Mouse (Mus musculus) liver (tissue): Measurements from ENCODE around the gene Kdelr1.

ENCODE experiments used
- DNase-seq: peaks from one replicate; pipeline ENCODE4 v3.0.0-alpha.2; 2020; ENCODE audit warnings: mixed read lengths

The Kdelr1 gene

DNA sequence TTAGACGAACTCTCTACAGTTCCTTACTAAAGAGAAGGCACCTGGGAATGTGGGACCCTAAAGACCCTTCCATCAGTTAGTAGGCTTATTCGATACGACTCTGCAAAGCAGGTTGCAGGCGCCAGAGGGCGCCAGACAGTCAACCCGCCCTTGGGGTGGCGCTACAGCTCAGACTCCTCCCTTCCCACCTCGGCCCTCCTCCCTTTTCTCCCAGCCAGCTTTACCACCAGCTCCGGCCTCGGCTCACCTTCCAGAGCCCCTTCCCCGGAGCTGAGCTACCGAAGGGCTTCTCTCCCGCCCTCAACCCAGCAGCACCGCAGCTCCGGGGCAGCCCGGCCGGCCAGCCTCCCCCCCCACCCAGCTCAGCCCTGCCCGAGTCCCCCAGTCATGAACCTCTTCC is at the start of gene Kdelr1:
TSS of gene Kdelr1 (plus strand) at position 149 of the 400 bp plus-strand sequence.
- peak; percentile 92 for DNase-seq

DNA sequence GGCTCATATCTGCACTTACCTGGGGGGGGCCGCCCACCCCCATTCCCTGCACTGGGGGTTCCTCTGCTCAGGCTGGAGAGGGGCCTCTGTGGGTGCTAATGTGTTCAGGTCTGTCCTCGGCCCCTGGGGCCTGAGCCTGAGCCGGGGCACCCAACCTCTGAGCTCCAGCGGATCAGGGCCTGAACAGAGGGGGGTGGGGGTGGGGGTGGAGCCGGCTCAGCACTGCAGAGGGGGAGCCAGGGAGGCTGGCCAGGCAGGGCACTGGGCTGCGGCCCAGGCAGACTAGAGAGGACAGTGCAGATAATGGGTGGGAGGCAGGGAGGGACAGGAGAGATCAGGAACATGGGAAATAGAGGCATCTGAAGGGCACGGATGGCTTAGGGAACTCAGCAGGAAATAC is 48.0 kb upstream of the Kdelr1 start, which contains the start of gene Kcnj14:
TSS of gene Kcnj14 (minus strand) at position 185 of the 400 bp plus-strand sequence.
- no peak for DNase-seq

DNA sequence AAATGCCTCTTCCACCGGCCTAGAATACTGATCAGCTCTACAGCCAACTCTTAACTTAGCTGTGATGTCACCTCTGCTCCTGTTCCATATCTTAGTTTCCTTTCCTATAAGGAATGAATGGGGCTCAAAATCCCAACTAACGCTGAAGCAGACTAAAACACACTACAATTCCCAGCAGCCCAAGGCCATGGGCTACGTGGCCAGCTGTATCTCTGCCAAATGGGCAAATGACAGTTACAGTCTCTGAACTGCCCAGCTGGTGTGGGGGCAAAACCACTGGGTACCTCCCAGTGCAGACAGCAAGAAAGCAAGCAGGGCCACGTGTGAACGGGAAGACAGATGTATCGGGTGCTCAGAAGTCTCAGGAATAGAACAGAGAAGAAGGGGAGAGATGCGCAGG is 45.9 kb upstream of the Kdelr1 start:
- no peak for DNase-seq

DNA sequence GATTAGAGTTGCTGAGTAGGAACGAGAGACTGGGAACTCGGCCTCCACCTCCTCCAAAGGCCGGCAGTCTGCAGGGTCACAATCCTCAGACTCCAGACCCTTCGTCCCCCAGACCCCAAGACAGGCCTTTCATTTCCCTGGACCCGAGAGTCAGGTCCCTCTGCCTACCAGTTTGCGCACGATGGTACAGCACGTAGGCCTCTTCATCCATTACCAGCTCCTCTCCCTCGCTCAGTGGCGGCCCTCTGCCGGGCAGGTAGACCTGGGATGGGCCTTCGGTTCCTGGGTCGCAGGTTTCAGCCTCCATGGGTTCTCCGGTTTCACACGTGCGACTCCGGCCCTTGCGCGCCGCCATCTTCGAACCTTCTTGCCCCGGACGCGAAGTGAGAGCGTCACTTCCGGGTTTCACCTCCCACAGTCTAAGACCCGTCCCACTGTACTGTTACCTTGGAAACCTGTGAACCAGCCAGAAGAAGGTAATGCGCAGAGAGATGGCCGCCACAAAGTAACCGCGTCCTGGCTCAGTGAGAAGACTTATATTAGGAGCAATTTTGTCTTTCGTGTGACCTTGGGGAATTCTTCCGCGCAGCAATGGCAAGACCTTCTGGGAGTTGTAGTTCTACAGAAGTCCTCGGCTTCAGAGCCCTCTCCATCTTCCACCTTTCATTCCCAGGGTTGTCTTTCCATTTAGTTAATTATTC is 42.0 kb upstream of the Kdelr1 start, which contains the start of gene Grwd1:
TSS of gene Grwd1 (minus strand) at position 518 of the 701 bp plus-strand sequence.
- DNase-seq, result peak; percentile 76

DNA sequence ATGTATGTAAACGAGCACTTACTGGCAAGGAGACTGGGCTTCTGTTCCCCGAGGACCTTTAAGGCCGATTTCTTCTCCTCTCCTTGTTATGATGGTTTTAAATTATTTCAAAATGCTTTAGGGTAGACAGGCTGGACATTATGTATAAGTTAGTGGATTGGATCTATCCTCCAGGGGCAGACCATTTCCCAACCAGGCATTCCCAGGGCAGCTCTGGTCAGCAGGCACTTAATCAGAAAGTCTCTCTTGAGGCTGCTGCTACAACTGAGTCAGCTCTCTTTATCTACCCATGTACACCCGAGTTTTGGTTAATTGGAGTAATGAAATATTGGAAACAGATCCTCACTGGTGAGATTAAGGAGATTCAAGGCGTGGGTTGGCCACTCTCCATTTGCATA is 41.4 kb upstream of the Kdelr1 start:
- DNase-seq, result no peak

- DNase-seq, result no peak
Observed at GRCm38 (mm10) chr7:45832428-45832827, 40.1 kb upstream of the Kdelr1 start.

- DNase-seq, result peak; percentile 29
Observed at GRCm38 (mm10) chr7:45833148-45833790, 39.3 kb upstream of the Kdelr1 start.

- no peak for DNase-seq
Observed at GRCm38 (mm10) chr7:45833924-45834323, 38.6 kb upstream of the Kdelr1 start.

- DNase-seq, result no peak
Observed at GRCm38 (mm10) chr7:45842950-45843744, 29.4 kb upstream of the Kdelr1 start.

DNA sequence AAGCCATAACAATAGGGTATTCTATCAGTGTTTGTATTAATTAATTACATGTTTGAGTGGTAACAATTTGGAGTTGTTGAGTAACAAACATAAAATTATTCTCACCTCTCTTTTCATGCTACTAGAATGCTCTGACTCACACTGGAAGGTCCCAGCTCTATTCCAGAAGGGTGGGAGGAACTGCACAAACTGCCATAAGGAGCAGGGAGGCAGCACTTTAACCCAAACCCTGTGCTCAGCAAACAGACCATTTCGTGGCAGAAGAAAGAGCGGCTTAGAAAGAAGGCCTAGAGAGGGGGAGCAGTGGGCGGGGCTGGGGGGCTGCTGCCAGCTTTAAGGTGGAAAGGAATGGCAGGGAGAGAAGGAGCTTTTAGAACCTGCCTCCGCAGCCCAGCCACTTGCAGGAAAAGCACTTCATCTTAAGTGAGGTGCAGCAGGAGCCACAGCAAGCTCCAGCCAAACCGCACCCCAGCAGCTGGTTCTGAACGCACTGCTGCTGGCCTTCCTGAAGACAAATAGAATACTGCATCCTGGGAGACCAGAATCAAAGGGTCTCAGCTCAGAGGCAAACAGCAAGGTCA is 24.0 kb upstream of the Kdelr1 start:
- DNase-seq, result no peak

GRCm38 (mm10) chr7:45850661-45851060 is 21.9 kb upstream of the Kdelr1 start:
- DNase-seq, result no peak

- no peak for DNase-seq
Observed at GRCm38 (mm10) chr7:45853089-45853488, 19.5 kb upstream of the Kdelr1 start.

DNA sequence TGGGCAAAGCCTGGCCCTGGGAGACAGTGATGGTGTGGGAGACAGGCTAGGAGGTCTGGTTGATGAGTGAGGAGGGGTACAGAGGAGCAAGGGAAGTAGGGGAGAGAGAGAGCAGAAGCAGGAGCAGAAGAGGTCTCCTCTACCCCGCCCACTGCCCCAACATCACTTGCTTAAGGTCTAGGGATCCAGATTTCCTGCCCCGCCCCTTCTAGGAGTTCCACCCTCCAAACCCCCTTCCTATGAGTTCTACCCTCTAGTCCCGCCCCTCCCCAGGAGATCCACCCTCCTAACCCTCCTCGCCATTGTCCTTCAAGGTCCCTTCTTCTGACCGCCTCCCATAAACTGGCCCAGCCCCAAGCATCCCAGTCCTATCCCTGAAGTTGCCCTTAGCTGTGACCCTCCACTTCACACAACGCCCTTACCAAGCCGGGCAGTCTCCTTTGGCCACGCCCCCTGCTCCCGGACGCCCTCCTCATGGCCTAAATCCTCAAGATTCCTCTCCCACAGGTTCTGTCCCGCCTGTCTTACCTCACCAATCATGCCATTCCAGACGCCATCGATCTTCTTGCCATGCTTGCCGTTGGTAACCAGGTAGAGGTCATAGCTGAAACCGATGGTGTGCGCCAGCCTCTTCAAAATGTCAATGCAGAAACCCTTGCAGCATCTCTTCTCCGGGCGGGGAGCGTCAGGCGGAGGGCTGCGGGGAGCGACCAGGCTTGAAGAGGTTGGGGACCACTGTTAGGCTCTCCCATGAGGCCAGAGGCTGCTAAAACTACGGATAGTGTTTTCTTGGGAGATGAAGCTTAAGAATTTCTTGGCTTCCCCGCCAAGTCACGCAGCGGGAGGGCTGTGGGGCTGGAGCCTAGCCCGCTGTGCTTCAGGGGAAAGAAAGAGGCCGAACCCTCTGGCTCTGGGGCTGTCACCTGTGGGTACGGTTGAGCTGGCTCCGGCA is 15.3 kb upstream of the Kdelr1 start:
- peak; percentile 8 for DNase-seq

GRCm38 (mm10) chr7:45859008-45859407 is 13.6 kb upstream of the Kdelr1 start:
- DNase-seq, result no peak

- no peak for DNase-seq
Observed at GRCm38 (mm10) chr7:45862804-45863203, 9.8 kb upstream of the Kdelr1 start.

- DNase-seq, result no peak
Observed at GRCm38 (mm10) chr7:45864435-45864834, 8.1 kb upstream of the Kdelr1 start.

GRCm38 (mm10) chr7:45865925-45866910 is 6.4 kb upstream of the Kdelr1 start:
- peak; percentile 88 for DNase-seq

DNA sequence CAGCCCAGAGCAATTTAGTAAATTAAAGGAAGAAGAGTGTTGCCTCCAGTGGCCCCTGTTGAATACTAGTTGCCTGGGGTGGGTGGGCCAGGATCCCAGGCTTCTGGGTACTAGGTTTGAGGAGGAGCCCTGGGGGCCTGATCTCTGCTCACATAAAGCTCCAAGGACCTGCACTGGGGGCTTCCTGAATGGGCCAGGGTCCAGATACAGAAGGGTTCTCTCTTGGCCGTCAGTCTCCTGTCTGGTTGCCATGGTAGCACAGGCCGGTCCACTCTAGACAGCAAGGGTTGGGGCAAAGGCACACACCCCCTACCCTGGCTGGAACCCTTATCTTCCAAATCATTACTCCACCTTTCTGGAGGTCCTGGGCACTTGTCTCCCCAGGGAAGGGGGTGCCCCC is 4.7 kb upstream of the Kdelr1 start:
- DNase-seq, result no peak

DNA sequence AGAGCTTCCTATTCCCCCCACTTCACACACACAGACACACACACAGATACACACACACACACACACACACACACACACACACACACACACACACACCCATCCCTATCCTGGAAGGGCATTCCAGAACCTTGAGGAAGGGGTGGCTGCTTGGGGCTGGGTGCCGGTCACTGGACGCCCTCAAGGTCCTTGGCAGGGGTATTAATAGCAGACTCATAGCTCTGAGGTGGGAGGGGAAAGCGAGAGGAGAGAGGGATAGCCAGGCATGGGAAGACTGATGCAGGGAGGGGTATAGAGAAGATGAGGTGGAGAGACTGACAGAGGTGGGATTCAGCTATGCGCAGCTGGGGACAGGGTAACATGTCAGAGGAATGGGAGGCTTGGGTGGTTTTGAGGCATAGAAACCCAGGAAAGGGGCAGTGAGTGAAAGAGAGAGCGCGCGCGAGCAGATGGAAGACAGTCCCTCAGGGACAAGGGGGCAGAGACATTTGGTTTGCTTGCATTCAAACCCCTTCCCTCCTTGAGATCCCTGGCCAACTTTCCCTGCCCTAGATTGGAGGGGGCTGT is 3.4 kb upstream of the Kdelr1 start:
- DNase-seq, result no peak

- DNase-seq, result no peak
Observed at GRCm38 (mm10) chr7:45869787-45870186, 2.8 kb upstream of the Kdelr1 start.
